Mouse (Mus musculus): Measurements from ENCODE around the gene Slc9a7.
A peak's percentile ranks its signal among the peaks of the same experiment; 100 is the strongest.

Gene Slc9a7

GRCm38 (mm10) chrX:20291282-20292039, at the start of gene Slc9a7:
Gene Slc9a7 (minus strand): TSS chrX:20291807.
- DNase-seq (ENCODE audit: low read depth, low spot score), result peak; percentile 20

- DNase-seq (ENCODE audit: low read depth, low spot score), result no peak
Observed at GRCm38 (mm10) chrX:20335722-20336121, 44.1 kb upstream of the Slc9a7 start.

GRCm38 (mm10) chrX:20332756-20333155, 41.1 kb upstream of the Slc9a7 start:
- no peak for DNase-seq (ENCODE audit: low read depth, low spot score)

GRCm38 (mm10) chrX:20307215-20307614, 15.6 kb upstream of the Slc9a7 start:
- DNase-seq (ENCODE audit: low read depth, low spot score), result no peak

GRCm38 (mm10) chrX:20305941-20306340, 14.3 kb upstream of the Slc9a7 start:
- DNase-seq (ENCODE audit: low read depth, low spot score), result no peak

GRCm38 (mm10) chrX:20303280-20303679, 11.7 kb upstream of the Slc9a7 start:
- DNase-seq (ENCODE audit: low read depth, low spot score), result no peak

GRCm38 (mm10) chrX:20292040-20292417, 422 bp upstream of the Slc9a7 start:
- DNase-seq (ENCODE audit: low read depth, low spot score), result no peak

GRCm38 (mm10) chrX:20290715-20291114, 892 bp downstream of the Slc9a7 start:
- DNase-seq (ENCODE audit: low read depth, low spot score), result no peak

GRCm38 (mm10) chrX:20288674-20289073, 2.9 kb downstream of the Slc9a7 start:
- no peak for DNase-seq (ENCODE audit: low read depth, low spot score)

GRCm38 (mm10) chrX:20286254-20286653, 5.4 kb downstream of the Slc9a7 start:
- no peak for DNase-seq (ENCODE audit: low read depth, low spot score)

- DNase-seq (ENCODE audit: low read depth, low spot score), result no peak
Observed at GRCm38 (mm10) chrX:20279424-20279823, 12.2 kb downstream of the Slc9a7 start.

GRCm38 (mm10) chrX:20273854-20274253, 17.8 kb downstream of the Slc9a7 start:
- no peak for DNase-seq (ENCODE audit: low read depth, low spot score)

GRCm38 (mm10) chrX:20271980-20272379, 19.6 kb downstream of the Slc9a7 start:
- DNase-seq (ENCODE audit: low read depth, low spot score), result no peak

- DNase-seq (ENCODE audit: low read depth, low spot score), result no peak
Observed at GRCm38 (mm10) chrX:20269980-20270379, 21.6 kb downstream of the Slc9a7 start.

GRCm38 (mm10) chrX:20264370-20264769, 27.2 kb downstream of the Slc9a7 start:
- no peak for DNase-seq (ENCODE audit: low read depth, low spot score)

GRCm38 (mm10) chrX:20228102-20228501, 63.5 kb downstream of the Slc9a7 start:
- DNase-seq (ENCODE audit: low read depth, low spot score), result no peak

- DNase-seq (ENCODE audit: low read depth, low spot score), result no peak
Observed at GRCm38 (mm10) chrX:20221486-20221885, 70.1 kb downstream of the Slc9a7 start.

GRCm38 (mm10) chrX:20185616-20186015, 106.0 kb downstream of the Slc9a7 start:
- no peak for DNase-seq (ENCODE audit: low read depth, low spot score)

GRCm38 (mm10) chrX:20176792-20177191, 114.8 kb downstream of the Slc9a7 start:
- no peak for DNase-seq (ENCODE audit: low read depth, low spot score)

GRCm38 (mm10) chrX:20168430-20168829, 123.2 kb downstream of the Slc9a7 start:
- no peak for DNase-seq (ENCODE audit: low read depth, low spot score)

GRCm38 (mm10) chrX:20164984-20165383, 126.6 kb downstream of the Slc9a7 start:
- no peak for DNase-seq (ENCODE audit: low read depth, low spot score)

- peak; percentile 42 for DNase-seq (ENCODE audit: low read depth, low spot score)
Observed at GRCm38 (mm10) chrX:20162322-20162711, 129.3 kb downstream of the Slc9a7 start.

- DNase-seq (ENCODE audit: low read depth, low spot score), result no peak
Observed at GRCm38 (mm10) chrX:20161687-20162321, 129.8 kb downstream of the Slc9a7 start.
